Mouse (Mus musculus): ENCODE data around the gene Sema4b.

Sema4b gene

GRCm38 (mm10) chr7:80177438-80177837, 9.2 kb upstream of the Sema4b start:
- WGBS, result 98% methylated on average over 3 of the region's 3 CpGs

- WGBS, result 95% methylated on average over 10 of the region's 10 CpGs
Measured at GRCm38 (mm10) chr7:80178037-80178729, 8.5 kb upstream of the Sema4b start.

GRCm38 (mm10) chr7:80179327-80179726, 7.3 kb upstream of the Sema4b start:
- WGBS, result 96% methylated on average over 6 of the region's 6 CpGs

GRCm38 (mm10) chr7:80179790-80180189, 6.9 kb upstream of the Sema4b start:
- WGBS, result 88% methylated on average over 6 of the region's 6 CpGs

GRCm38 (mm10) chr7:80180202-80180601, 6.4 kb upstream of the Sema4b start:
- WGBS, result 74% methylated on average over 3 of the region's 3 CpGs

GRCm38 (mm10) chr7:80181078-80181477, 5.6 kb upstream of the Sema4b start:
- 85% methylated on average over 2 of the region's 2 CpGs for WGBS

GRCm38 (mm10) chr7:80183466-80183865, 3.2 kb upstream of the Sema4b start:
- 97% methylated on average over 1 of the region's 1 CpGs for WGBS

- 50% methylated on average over 5 of the region's 5 CpGs for WGBS
Measured at GRCm38 (mm10) chr7:80183969-80184368, 2.7 kb upstream of the Sema4b start.

- 87% methylated on average over 4 of the region's 4 CpGs for WGBS
Measured at GRCm38 (mm10) chr7:80184551-80184950, 2.1 kb upstream of the Sema4b start.

GRCm38 (mm10) chr7:80184968-80185367, 1.7 kb upstream of the Sema4b start:
- WGBS, result 79% methylated on average over 6 of the region's 6 CpGs

GRCm38 (mm10) chr7:80186021-80186420, 620 bp upstream of the Sema4b start:
- WGBS, result 20% methylated on average over 8 of the region's 8 CpGs

GRCm38 (mm10) chr7:80187501-80187900, 860 bp downstream of the Sema4b start:
- 36% methylated on average over 12 of the region's 12 CpGs for WGBS

- 48% methylated on average over 2 of the region's 2 CpGs for WGBS
Measured at GRCm38 (mm10) chr7:80188579-80189125, 2.0 kb downstream of the Sema4b start.

- 54% methylated on average over 11 of the region's 11 CpGs for WGBS
Measured at GRCm38 (mm10) chr7:80189147-80189933, 2.7 kb downstream of the Sema4b start.

- WGBS, result 64% methylated on average over 5 of the region's 5 CpGs
Measured at GRCm38 (mm10) chr7:80191455-80191854, 4.8 kb downstream of the Sema4b start.

GRCm38 (mm10) chr7:80192226-80193061, 5.8 kb downstream of the Sema4b start:
- WGBS, result 29% methylated on average over 16 of the region's 16 CpGs

- WGBS, result 56% methylated on average over 13 of the region's 13 CpGs
Measured at GRCm38 (mm10) chr7:80193941-80194739, 7.5 kb downstream of the Sema4b start.

- 95% methylated on average over 5 of the region's 5 CpGs for WGBS
Measured at GRCm38 (mm10) chr7:80195146-80195545, 8.5 kb downstream of the Sema4b start.

- 84% methylated on average over 10 of the region's 11 CpGs for WGBS
Measured at GRCm38 (mm10) chr7:80195576-80196263, 9.1 kb downstream of the Sema4b start.

- WGBS, result 19% methylated on average over 4 of the region's 4 CpGs
Measured at GRCm38 (mm10) chr7:80197371-80197770, 10.7 kb downstream of the Sema4b start.
